Mouse (Mus musculus) spleen, postnatal 36 days (tissue): ENCODE data around the gene Hist1h4c.
"Not testable (repeated sequence)": the region's sequence is repeated elsewhere in the genome, so short reads cannot be mapped to it uniquely, and the experiment has no call there.

ENCODE experiments used
- DNase-seq, 2 experiments: peaks; one replicate each; pipeline ENCODE4 v3.0.0; 2022; ENCODE audit warnings: low spot score in 2 of 2, mixed read lengths in 1 of 2

Hist1h4c gene

GRCm38 (mm10) chr13:23729192-23729525 lies 30.9 kb upstream of the Hist1h4c start:
- no peak for DNase-seq

DNA sequence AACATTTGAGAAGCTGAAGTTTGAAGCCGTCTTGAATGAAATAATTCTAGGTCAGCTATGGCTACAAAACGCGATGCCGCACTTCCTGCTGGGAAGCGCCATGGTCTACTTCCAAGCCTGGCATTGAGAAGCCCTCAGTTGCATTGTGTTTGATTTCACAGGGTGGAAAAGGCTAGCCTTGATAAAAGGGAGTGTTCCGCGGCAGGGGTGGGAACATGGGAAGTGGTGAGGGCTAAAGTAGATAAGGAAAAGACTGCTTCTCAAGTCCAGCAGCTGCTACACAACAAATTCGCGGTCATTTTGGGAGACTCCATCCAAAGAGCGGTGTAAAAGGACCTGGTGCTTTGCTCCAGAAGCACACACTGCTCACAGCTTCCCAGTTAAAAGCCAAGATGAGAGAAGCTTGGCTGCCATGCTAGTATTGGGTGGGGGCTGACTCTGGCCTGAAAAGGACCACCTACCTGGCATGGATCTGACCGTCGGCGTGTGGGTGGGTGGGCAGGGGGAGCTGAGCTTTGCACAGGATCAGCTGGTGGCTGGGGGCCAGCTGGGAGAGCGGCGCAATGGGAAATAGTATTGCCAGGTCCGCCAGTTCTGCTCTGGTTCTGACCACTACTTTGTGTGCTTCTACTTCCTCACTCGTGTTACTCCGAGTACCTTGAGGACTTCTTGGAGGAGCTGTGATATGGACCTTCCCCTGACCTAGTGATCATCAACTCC lies 30.4 kb upstream of the Hist1h4c start:
- DNase-seq: no peak

DNA sequence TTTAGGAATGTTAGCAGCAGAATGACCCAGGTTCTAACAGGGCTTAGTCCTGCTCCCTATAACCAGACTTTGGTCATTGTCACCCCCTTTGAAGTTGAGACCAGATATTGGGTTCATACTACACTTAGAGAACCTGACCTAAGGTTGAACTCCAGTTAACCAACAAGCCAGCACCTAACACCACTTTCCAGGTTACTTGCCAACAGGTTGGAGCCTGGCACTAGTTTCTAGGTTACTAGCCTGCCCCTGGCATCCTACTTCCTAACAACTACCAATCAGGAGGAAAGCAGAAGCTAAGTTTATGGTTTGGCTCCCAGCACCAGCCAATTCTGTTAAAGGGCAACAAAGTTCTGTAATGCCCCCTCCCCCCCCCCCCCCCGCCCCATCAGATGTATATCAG lies 27.0 kb upstream of the Hist1h4c start:
- DNase-seq: no peak

DNA sequence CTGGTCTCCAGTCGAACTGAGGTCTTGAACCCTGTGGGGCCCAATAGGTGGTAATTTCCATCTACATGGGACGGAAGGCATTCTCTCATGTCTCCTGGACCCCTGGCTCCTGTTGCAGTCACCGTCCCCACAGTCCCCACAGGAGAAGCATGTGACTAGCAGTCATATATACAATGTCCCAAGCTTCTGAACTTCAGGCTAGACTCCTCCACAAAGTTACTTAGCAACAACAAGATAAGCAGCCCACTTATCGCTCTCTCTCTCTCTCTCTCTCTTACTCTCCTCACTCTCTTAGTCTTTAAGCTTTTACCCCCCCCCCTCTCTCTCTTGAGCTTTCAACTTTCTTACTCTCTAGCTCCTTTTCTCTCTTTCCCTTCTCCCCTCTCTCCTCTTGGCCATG lies 26.0 kb upstream of the Hist1h4c start:
- no peak for DNase-seq

DNA sequence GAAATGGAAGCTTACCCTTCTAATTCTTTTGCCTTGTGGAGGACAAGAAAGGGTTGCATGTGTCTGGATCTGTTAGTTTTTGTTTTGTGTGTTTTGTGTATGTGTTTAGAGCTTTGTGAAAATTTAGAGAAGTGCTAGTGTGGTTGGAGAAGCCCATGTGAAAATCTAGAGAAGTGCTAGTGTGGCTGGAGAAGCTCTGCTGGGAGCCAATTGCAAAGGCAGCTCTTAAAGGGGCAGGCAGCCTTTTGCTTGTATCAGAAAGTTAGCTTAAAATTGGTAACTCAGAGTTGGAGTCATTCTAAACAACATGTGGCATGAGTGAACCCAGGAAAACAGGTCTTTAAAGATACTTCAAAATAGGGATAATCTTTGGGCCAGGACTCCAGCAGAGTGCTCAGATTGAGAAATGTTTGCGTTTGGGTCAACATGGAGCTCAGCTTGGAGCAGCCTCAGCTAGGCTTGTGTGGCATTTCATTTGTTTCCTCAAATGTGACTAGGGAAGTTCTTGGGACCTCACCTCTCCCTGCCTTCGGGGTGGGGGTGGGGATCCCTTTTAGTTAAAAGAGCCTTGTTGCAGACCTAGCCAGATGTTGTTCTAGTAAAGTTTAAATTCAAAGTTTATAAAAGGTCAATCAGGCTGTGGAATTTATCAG lies 19.5 kb upstream of the Hist1h4c start:
- DNase-seq: not testable (repeated sequence)

DNA sequence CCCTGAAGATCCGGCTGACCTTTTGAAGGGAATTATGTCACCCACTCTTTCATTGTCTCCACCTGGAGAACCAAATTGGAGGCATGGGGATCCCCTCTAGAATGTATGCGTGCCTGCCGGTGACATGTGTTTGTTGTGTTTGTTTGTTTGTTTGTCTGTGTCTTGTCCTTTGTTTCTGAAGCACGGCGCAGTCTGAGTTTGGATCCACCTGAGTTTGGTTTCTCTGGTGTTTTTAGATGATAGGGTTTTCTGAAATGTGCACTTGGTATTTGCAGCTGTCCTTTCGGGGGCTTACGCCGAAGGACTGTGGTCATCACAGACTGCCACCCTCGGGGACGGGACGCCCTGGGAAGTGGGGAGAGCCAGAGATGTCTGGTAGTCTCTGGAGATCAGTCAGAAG lies 18.9 kb upstream of the Hist1h4c start:
- DNase-seq: no peak

GRCm38 (mm10) chr13:23716261-23717042 lies 18.2 kb upstream of the Hist1h4c start:
- DNase-seq: peak in 1 of 2 experiments; percentile 35

- peak; percentile 55 for DNase-seq
These were observed 12.3 kb upstream of the Hist1h4c start, which contains the start of gene Hfe for GRCm38 (mm10) chr13:23710374-23711089. Hfe (minus strand) TSS chr13:23710854.

DNA sequence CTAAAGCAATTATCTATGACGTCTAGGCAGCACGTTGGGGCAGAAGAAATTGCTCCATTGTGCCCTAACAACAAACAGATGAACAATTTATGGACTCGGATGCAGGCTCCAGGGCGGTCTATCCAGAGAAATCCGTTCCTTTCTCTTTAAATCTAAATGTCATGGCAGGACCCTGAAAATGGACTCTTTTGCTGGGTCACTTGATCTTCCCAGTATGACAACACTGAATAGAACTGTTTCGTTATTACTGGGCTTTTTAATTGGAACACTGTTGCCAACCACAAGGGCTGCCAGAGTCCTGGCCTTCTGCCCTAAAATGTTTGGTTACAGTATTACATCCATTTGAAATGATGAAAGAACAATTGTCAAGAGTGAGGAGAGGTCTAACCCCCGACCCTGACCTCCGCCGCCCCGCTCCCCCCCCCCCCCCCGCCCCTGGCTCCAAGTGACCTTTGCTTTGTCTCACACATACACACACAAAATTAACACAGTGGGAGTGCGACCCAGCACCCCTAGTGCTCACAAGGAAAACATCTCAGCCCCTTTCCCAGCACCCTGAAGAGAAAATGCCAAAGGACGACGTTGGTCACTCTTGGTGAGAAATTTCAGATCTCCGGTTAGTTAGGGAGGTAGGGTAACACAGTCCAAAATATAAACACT lies 11.6 kb upstream of the Hist1h4c start:
- no peak for DNase-seq

DNA sequence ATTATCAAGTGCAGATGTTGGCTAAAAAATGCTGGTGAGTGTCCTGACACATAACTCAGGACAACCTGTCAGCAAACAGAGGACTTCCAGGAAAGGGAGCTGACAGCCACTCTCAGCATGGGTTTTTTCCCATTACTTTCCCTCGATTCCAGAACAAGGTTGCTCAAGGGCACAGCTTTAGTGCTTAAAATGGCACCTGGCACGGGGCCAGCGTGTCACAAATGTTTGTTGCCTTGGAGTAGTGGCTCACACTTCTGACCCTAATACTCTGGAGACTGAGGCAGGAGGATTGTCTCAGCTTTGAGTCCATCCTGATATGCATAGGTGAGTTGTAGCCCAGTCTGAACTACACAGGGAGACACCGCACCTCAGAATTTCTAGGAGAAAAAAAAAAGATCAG lies 10.4 kb upstream of the Hist1h4c start:
- no peak for DNase-seq

GRCm38 (mm10) chr13:23708041-23708440 lies 9.8 kb upstream of the Hist1h4c start:
- DNase-seq: no peak

DNA sequence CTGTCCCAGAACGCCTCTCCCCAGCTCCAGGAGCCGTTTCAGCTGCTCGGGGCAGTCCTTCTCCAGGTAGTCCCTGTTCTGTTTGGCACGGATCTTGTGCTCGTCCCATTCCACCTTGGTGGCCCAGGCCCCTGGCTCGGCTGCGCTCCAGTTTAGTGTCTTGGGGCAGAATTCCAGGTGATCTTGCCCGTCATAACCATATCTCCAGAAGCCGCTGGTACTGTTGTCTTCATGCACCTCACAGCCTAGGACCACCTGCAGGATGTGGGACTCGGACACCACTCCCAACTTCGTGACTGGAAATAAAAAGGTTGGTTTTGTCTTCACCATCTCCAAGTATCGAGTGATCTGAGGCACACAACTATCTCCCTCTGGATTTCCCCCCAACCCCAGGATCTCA lies 8.5 kb upstream of the Hist1h4c start:
- no peak for DNase-seq

- no peak for DNase-seq
These were observed 7.6 kb upstream of the Hist1h4c start for GRCm38 (mm10) chr13:23705751-23706356.

DNA sequence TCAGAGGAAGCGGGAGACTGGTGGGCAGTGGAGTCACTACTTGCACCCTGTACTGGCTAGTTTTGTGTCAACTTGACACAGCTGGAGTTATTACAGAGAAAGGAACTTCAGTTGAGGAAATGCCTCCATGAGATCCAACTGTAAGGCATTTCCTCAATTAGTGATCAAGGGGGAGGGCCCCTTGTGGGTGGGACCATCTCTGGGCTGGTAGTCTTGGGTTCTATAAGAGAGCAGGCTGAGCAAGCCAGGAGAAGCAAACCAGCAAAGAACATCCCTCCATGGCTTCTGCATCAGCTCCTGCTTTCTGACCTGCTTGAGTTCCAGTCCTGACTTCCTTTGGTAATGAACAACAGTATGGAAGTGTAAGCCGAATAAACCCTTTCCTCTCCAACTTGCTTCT lies 4.5 kb upstream of the Hist1h4c start:
- DNase-seq: not testable (repeated sequence)

DNA sequence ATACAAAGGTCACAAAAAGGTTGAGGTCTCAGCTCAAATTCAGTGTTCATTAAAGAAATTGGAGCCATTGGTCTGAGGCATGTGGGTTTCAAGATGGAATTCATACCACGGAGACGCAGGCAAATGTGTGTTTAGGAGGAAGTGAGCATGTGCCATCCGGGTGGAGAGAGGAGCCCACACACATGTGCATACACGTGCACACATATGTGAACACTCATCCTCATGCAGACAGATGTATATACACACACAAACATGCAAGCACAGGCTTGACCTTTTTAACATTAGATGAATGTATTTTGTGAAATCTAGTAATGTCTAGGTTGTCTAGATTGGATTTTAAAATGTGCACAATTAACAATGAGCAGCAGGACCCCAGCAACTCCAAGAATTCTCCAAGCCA lies 4.0 kb upstream of the Hist1h4c start:
- DNase-seq: no peak

DNA sequence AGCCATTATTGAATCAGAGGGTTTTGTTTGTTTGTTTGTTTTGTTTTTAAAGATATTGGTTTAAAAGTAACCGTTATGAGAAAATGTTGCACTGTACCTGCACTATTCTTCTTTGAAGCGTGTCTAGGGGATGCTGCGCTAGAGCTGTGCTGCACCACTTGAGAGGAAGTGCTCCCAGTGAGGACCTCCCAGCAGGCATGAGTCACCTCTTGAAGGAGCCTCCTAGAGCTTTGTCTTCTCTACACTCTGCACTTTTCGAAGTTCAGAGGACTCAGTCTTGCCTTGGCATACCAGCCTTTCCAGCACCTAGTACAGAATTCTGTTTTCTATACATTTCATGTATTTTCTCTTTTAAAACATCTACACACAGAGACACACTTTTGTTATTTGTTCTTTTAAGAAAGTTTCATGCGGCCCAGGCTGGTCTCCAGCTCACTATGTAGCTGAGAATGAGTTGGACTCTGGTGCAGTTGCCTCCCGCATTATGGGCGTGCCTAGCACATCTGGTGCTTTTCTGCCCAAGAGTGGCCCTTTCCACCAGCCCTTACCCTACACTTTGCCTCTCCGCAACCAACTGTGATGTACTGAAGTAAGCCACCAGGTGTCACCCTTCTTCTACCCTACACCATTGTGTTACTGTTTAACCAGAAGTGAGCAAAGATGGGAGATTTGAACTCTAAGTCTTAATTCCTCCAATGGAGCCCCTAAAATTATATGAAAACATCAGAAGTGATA lies 2.7 kb upstream of the Hist1h4c start:
- peak; percentile 78 to 86 for DNase-seq

- DNase-seq: no peak
These were observed 1.5 kb upstream of the Hist1h4c start for GRCm38 (mm10) chr13:23699767-23700166.

DNA sequence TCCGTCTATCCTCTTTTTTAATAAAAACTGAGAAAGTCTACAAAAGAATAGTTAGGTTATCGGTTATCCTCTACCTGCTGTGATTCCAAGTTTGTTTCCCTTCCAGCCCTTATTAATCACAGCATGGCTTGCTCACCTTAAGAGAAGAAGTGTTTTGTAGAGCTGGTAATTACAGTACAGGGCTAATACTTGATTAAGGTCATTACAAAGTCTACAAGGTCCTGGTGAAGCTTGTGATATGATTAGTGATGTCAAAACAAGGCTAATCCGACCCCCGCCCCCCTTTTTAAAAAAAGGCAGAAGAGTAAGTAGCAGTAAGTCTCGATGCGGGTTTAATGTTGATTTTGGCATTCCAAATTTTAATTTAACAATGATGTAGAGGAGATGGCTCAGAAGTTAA lies 742 bp upstream of the Hist1h4c start:
- peak in 1 of 2 experiments; percentile 0 for DNase-seq

DNA sequence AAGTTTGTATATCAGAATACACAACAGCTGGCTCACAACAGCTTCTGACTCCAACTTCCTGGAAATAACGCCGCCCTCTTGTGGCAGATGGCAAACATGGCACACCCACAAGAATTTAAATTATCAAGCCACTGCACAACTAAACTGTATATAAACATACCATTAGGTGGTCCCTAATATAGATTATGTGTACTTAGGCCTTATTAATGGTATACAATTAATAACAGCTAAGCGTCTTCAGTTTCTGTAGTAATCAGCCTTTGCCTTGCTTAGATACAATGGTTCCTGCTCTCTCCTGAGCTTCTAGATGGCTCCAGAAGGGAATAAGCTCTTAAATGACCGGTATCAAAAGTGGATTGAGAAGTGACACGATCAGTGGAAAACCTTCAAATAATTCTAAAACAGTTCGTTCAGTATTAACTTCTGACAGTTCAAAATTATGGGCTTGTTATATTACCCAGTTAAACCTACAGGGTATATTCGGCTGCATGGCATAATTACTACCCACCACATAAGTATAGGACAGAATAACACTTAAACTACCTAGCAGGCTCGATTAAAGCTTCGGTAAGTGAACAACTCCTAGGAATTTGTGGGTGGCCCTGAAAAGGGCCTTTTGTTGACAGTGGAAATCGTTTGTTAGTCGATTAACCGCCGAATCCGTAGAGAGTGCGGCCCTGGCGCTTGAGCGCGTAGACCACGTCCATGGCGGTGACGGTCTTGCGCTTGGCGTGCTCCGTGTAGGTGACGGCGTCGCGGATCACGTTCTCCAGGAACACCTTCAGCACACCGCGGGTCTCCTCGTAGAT lies 559 bp downstream of the Hist1h4c start:
- DNase-seq: peak; percentile 73 to 84
